In genomic region chr15:79321733-79322190, GRCm38 (mm10) we compare ENCODE assay signal across 16 mouse cellular contexts. TPM values are rescaled to one million over a fixed set of nuclear protein-coding genes. Genes with fewer than 3 reads are reported as not detected.
DNase-seq lines count a peak whose midpoint lies in the region; ATAC-seq and TF ChIP-seq lines count a peak whose summit lies in the region.
"Had no signal": no experiment of that assay in that cellular context is flagged by ENCODE, and none has a peak within 500 bp of the region (broad histone marks: within the 10 kb centered on the region; RNA-seq: fewer than 3 reads in every experiment).

No protein-coding gene starts in this region.

- H3K9ac ChIP-seq in heart, embryonic 16.5 days (ENCODE audit: low read length) = no peak overlapping the region
- no peak overlapping the region for H3K9ac ChIP-seq in neural tube, embryonic 15.5 days (replicated peaks)
- no peak overlapping the region for H3K9ac ChIP-seq in forebrain, embryonic 16.5 days (replicated peaks; ENCODE audit: low read depth, low read length)

- 50% methylated on average over 5 of the region's 5 CpGs for WGBS in heart, embryonic 16.5 days
- WGBS in neural tube, embryonic 15.5 days = 80% methylated on average over 5 of the region's 5 CpGs
- WGBS in forebrain, embryonic 16.5 days = 85% methylated on average over 5 of the region's 5 CpGs

- no peak for TF ChIP-seq CTCF in G1E (IDR thresholded peaks at IDR 0.05; ENCODE audit: low read depth, low read length)

- H3K4me1 ChIP-seq in heart, embryonic 16.5 days (ENCODE audit: control insufficient read depth, insufficient read depth, low read length) = peaks cover 27% of the 10 kb centered on the region
- peaks cover 67% of the 10 kb centered on the region for H3K4me1 ChIP-seq in G1E (ENCODE audit: insufficient read depth, low read depth, low read length)
- peaks cover 29% of the 10 kb centered on the region for H3K4me1 ChIP-seq in neural tube, embryonic 15.5 days
- peaks cover under 1% of the 10 kb centered on the region; the same call in 1 of the 2 replicates for H3K4me1 ChIP-seq in forebrain, embryonic 16.5 days (replicated peaks; ENCODE audit: control insufficient read depth, insufficient read depth, low read length)

- no peaks in the 10 kb centered on the region for H3K27me3 ChIP-seq in heart, embryonic 16.5 days (ENCODE audit: control insufficient read depth, insufficient read depth, low read length)
- no peaks in the 10 kb centered on the region for H3K27me3 ChIP-seq in G1E (ENCODE audit: insufficient read depth, low read length)
- H3K27me3 ChIP-seq in neural tube, embryonic 15.5 days (replicated peaks) = no peaks in the 10 kb centered on the region
- no peaks in the 10 kb centered on the region for H3K27me3 ChIP-seq in forebrain, embryonic 16.5 days (replicated peaks; ENCODE audit: control insufficient read depth, insufficient read depth, low read length)

- peaks cover 3% of the 10 kb centered on the region for H3K36me3 ChIP-seq in heart, embryonic 16.5 days (ENCODE audit: control insufficient read depth, insufficient read depth)
- peaks cover 67% of the 10 kb centered on the region for H3K36me3 ChIP-seq in G1E (replicated peaks)
- H3K36me3 ChIP-seq in neural tube, embryonic 15.5 days = no peaks in the 10 kb centered on the region
- no peaks in the 10 kb centered on the region for H3K36me3 ChIP-seq in forebrain, embryonic 16.5 days (ENCODE audit: control insufficient read depth, insufficient read depth)

- ATAC-seq in heart, embryonic 16.5 days (replicated peaks; ENCODE audit: extremely low read depth, insufficient read depth, low FRiP score) = no peak
- ATAC-seq in G1E (ENCODE audit: extremely low read depth, insufficient number of reproducible peaks, low FRiP score, poor library complexity, severe bottlenecking) = peak; percentile 47
- ATAC-seq in megakaryocyte-erythroid progenitor cell, adult 5-6 weeks (replicated peaks; ENCODE audit: low FRiP score, low TSS enrichment, poor library complexity, severe bottlenecking) = peak; percentile 60
- no peak for ATAC-seq in neural tube, embryonic 15.5 days (ENCODE audit: low FRiP score)
- no peak for ATAC-seq in forebrain, embryonic 16.5 days

- H3K4me2 ChIP-seq in heart, embryonic 16.5 days (ENCODE audit: low read depth, low read length) = no peak overlapping the region
- no peak overlapping the region for H3K4me2 ChIP-seq in neural tube, embryonic 15.5 days
- H3K4me2 ChIP-seq in forebrain, embryonic 16.5 days (ENCODE audit: low read length) = no peak overlapping the region
- H3K4me2 ChIP-seq: midbrain, embryonic 11.5 days had no signal

- H3K27ac ChIP-seq in heart, embryonic 16.5 days (ENCODE audit: low read length) = peak overlapping the region; percentile 90; the same call in 1 of the 2 replicates
- H3K27ac ChIP-seq in neural tube, embryonic 15.5 days (replicated peaks) = no peak overlapping the region
- H3K27ac ChIP-seq in forebrain, embryonic 16.5 days (ENCODE audit: low read length) = no peak overlapping the region
- H3K27ac ChIP-seq: layer of hippocampus, adult 2 months had no signal

- no peak overlapping the region for H3K4me3 ChIP-seq in heart, embryonic 16.5 days (ENCODE audit: low read length)
- H3K4me3 ChIP-seq in G1E (ENCODE audit: low read depth, low read length) = no peak overlapping the region; the same call in 1 of the 2 replicates
- H3K4me3 ChIP-seq in neural tube, embryonic 15.5 days (replicated peaks) = no peak overlapping the region
- H3K4me3 ChIP-seq in forebrain, embryonic 16.5 days (replicated peaks; ENCODE audit: low read length) = no peak overlapping the region
- H3K4me3 ChIP-seq: embryonic facial prominence, embryonic 10.5 days; heart, adult 2 months; layer of hippocampus, adult 2 months had no signal

- DNase-seq in heart, postnatal 4 days = no peak
- DNase-seq in G1E (ENCODE audit: low spot score) (no peak), liver (peak; percentile 32)
- no peak for DNase-seq in kidney, postnatal 4 days
- DNase-seq: B cell, adult 2 months; cerebellum, postnatal 25 days; heart, adult 2 months; kidney, adult 18-20 months; lung, postnatal 10 days had no signal

- no peaks in the 10 kb centered on the region for H3K9me3 ChIP-seq in heart, embryonic 16.5 days (replicated peaks; ENCODE audit: control insufficient read depth, low read length)
- no peaks in the 10 kb centered on the region for H3K9me3 ChIP-seq in G1E (replicated peaks)
- no peaks in the 10 kb centered on the region for H3K9me3 ChIP-seq in neural tube, embryonic 15.5 days (replicated peaks)
- H3K9me3 ChIP-seq in forebrain, embryonic 16.5 days (ENCODE audit: control insufficient read depth, low read length) = no peaks in the 10 kb centered on the region
- H3K9me3 ChIP-seq: embryonic facial prominence, embryonic 10.5 days had no signal

RNA-seq across cellular contexts. Expression of gene Pla2g6, which starts 6.4 kb away (rescaled TPM):
- polyA plus RNA-seq in heart, embryonic 16.5 days (2015; fragmentation: Nextera tagmentation; extraction: Ambion mirVana) = 12.1 and 13.7 TPM in 2 replicates
- 1 to 10 TPM; 8.4 to 9.6 TPM for total RNA-seq in heart, postnatal 4 days (2021)
- total RNA-seq in G1E (2014; fragmentation: Nextera tagmentation) (22.1 and 24.5 TPM in 2 replicates), G1E (2017) (6.5 and 7.0 TPM in 2 replicates)
- polyA plus RNA-seq in G1E (2012) = 25.1 and 26.4 TPM in 2 replicates
- 26.7 and 34.4 TPM in 2 replicates for total RNA-seq in megakaryocyte-erythroid progenitor cell, adult 5-6 weeks (2014; fragmentation: Nextera tagmentation)
- 8.0 and 12.4 TPM in 2 replicates for total RNA-seq in megakaryocyte-erythroid progenitor cell, adult 5-6 weeks (2017)
- polyA plus RNA-seq in neural tube, embryonic 15.5 days (2015; fragmentation: Nextera tagmentation; extraction: Ambion mirVana) = 26.1 and 27.9 TPM in 2 replicates
- polyA plus RNA-seq in forebrain, embryonic 16.5 days (2015; fragmentation: Nextera tagmentation; extraction: Ambion mirVana) = 26.4 and 31.0 TPM in 2 replicates

RNA-seq across cellular contexts. Expression of gene Maff, which starts 24.7 kb away (rescaled TPM):
- polyA plus RNA-seq in heart, embryonic 16.5 days (2015; fragmentation: Nextera tagmentation; extraction: Ambion mirVana) = 3.9 and 4.1 TPM in 2 replicates
- total RNA-seq in heart, postnatal 4 days (2021) = 10 to 100 TPM in 1 of 2 experiments, 1 to 10 TPM in 1; 9.8 to 10.2 TPM
- total RNA-seq in G1E (2014; fragmentation: Nextera tagmentation) = 10.1 and 10.2 TPM in 2 replicates
- total RNA-seq in G1E (2017) = 11.7 and 14.8 TPM in 2 replicates
- 8.4 and 8.6 TPM in 2 replicates for polyA plus RNA-seq in G1E (2012)
- total RNA-seq in megakaryocyte-erythroid progenitor cell, adult 5-6 weeks (2014; fragmentation: Nextera tagmentation) = 2.7 TPM in 1 of 2 replicates, not detected in the other
- total RNA-seq in megakaryocyte-erythroid progenitor cell, adult 5-6 weeks (2017) = 6.7 and 8.8 TPM in 2 replicates
- 0.81 and 1.7 TPM in 2 replicates for polyA plus RNA-seq in neural tube, embryonic 15.5 days (2015; fragmentation: Nextera tagmentation; extraction: Ambion mirVana)
- polyA plus RNA-seq in forebrain, embryonic 16.5 days (2015; fragmentation: Nextera tagmentation; extraction: Ambion mirVana) = 0.97 and 1.1 TPM in 2 replicates

RNA-seq across cellular contexts. Expression of gene Baiap2l2, which starts 36.4 kb away (rescaled TPM):
- polyA plus RNA-seq in heart, embryonic 16.5 days (2015; fragmentation: Nextera tagmentation; extraction: Ambion mirVana) = 14.2 and 17.3 TPM in 2 replicates
- total RNA-seq in heart, postnatal 4 days (2021) = 1 to 10 TPM; 1.3 to 2.0 TPM
- not detected in 2 replicates for total RNA-seq in G1E (2014; fragmentation: Nextera tagmentation)
- total RNA-seq in G1E (2017) = 0.06 TPM in 1 of 2 replicates, not detected in the other
- polyA plus RNA-seq in G1E (2012) = not detected in 2 replicates
- total RNA-seq in megakaryocyte-erythroid progenitor cell, adult 5-6 weeks (2014; fragmentation: Nextera tagmentation) = not detected in 2 replicates
- total RNA-seq in megakaryocyte-erythroid progenitor cell, adult 5-6 weeks (2017) = not detected in 2 replicates
- 2.0 and 4.0 TPM in 2 replicates for polyA plus RNA-seq in neural tube, embryonic 15.5 days (2015; fragmentation: Nextera tagmentation; extraction: Ambion mirVana)
- 2.0 and 3.0 TPM in 2 replicates for polyA plus RNA-seq in forebrain, embryonic 16.5 days (2015; fragmentation: Nextera tagmentation; extraction: Ambion mirVana)

Comparison
In these comparisons a context has a peak if more than half of its experiments do, and no peak if none do; other contexts are left out.
1. ATAC-seq: peak in G1E (single experiment) and megakaryocyte-erythroid progenitor cell, adult 5-6 weeks (single experiment); none in heart, embryonic 16.5 days (single experiment), neural tube, embryonic 15.5 days (single experiment) and forebrain, embryonic 16.5 days (single experiment).